Mouse (Mus musculus) intestine, embryonic 16.5 days (tissue): Measurements from ENCODE around the gene Kctd8. TPM values are rescaled to one million over a fixed set of nuclear protein-coding genes. Genes with fewer than 3 reads are reported as not detected.
"Not testable (repeated sequence)": the region's sequence is repeated elsewhere in the genome, so short reads cannot be mapped to it uniquely, and the experiment has no call there.

ENCODE experiments used
- ATAC-seq: fragments of 200-750 bp; cut with Nextera tagmentation; 2 replicates; pipeline ENCODE4 v1.8.0; 2017; ENCODE audit warnings: moderate TSS enrichment, moderate library complexity
- H3K27ac ChIP-seq: fragments of 300-500 bp; sonication (generic); 2 replicates; pipeline ENCODE4 v1.5.1; 2014; ENCODE audit warnings: mild to moderate bottlenecking, low read length
- H3K27me3 ChIP-seq: fragments of 300-500 bp; sonication (generic); replicated peaks from 2 replicates; pipeline ENCODE4 v1.6.1; 2014; ENCODE audit warnings: low read length, control low read depth, mixed read lengths; ENCODE audit not compliant: control insufficient read depth, insufficient read depth
- H3K36me3 ChIP-seq: fragments of 300-500 bp; sonication (generic); 2 replicates; pipeline ENCODE4 v1.6.1; 2014; ENCODE audit warnings: low read length, control low read depth; ENCODE audit not compliant: control insufficient read depth, insufficient read depth
- H3K4me1 ChIP-seq: fragments of 300-500 bp; sonication (generic); 2 replicates; pipeline ENCODE4 v1.6.1; 2014; ENCODE audit warnings: low read length, control low read depth, mixed read lengths; ENCODE audit not compliant: control insufficient read depth, insufficient read depth
- H3K4me2 ChIP-seq: fragments of 300-500 bp; sonication (generic); 2 replicates; pipeline ENCODE4 v1.6.1; 2014; ENCODE audit warnings: low read depth, low read length, control low read depth
- H3K4me3 ChIP-seq: fragments of 300-500 bp; sonication (generic); 2 replicates; pipeline ENCODE4 v1.5.1; 2014; ENCODE audit warnings: mild to moderate bottlenecking, low read length
- H3K9ac ChIP-seq: fragments of 300-500 bp; sonication (generic); 2 replicates; pipeline ENCODE4 v1.6.1; 2014; ENCODE audit warnings: low read depth, low read length
- H3K9me3 ChIP-seq: fragments of 300-500 bp; sonication (generic); 2 replicates; pipeline ENCODE4 v1.6.1; 2016; ENCODE audit warnings: low read length, control low read depth; ENCODE audit not compliant: control insufficient read depth
- WGBS: fragments of 180-500 bp; shearing (Covaris S2); extraction: QIAGEN DNeasy Blood & Tissue Kit; methylation state at CpG from one replicate; pipeline ENCODE4 v1.1.7; 2014; 5-methylcytosine and 5-hydroxymethylcytosine counted together
- polyA plus RNA-seq: library from polyadenylated mRNA; unstranded; fragments of >200 nt; fragmentation: Nextera tagmentation; extraction: Ambion mirVana; gene quantifications from 2 replicates; pipeline ENCODE4 v1.2.1, GENCODE M21; 2015

Gene Kctd8
- polyA plus RNA-seq, 1 experiment from 2014 or later = 0.26 TPM

- no peaks in the 10 kb centered on the region for H3K9me3 ChIP-seq
- no peak overlapping the region for H3K9ac ChIP-seq
- H3K4me1 ChIP-seq = no peaks in the 10 kb centered on the region
- no peak for ATAC-seq
- 80% methylated on average over 7 of the region's 7 CpGs for WGBS
- H3K27ac ChIP-seq = no peak overlapping the region
- H3K27me3 ChIP-seq = no peaks in the 10 kb centered on the region
- H3K4me2 ChIP-seq = no peak overlapping the region
- no peak overlapping the region for H3K4me3 ChIP-seq
- no peaks in the 10 kb centered on the region for H3K36me3 ChIP-seq
Observed at GRCm38 (mm10) chr5:69312611-69313010, 28.9 kb downstream of the Kctd8 start.

GRCm38 (mm10) chr5:69301665-69302064, 39.8 kb downstream of the Kctd8 start:
- Histone ChIP-seq H3K27me3 (no peaks in the 10 kb centered on the region), H3K36me3 (no peaks in the 10 kb centered on the region), H3K4me3 (no peak overlapping the region), H3K4me2 (no peak overlapping the region), H3K4me1 (no peaks in the 10 kb centered on the region), H3K9ac (no peak overlapping the region), H3K27ac (no peak overlapping the region), H3K9me3 (no peaks in the 10 kb centered on the region)
- 21% methylated on average over 1 of the region's 1 CpGs for WGBS
- ATAC-seq = no peak

GRCm38 (mm10) chr5:69292353-69292752, 49.1 kb downstream of the Kctd8 start:
- WGBS = 77% methylated on average over 6 of the region's 6 CpGs

GRCm38 (mm10) chr5:69284359-69284758, 57.1 kb downstream of the Kctd8 start:
- H3K4me3 ChIP-seq = no peak overlapping the region
- no peaks in the 10 kb centered on the region for H3K36me3 ChIP-seq
- H3K27me3 ChIP-seq = no peaks in the 10 kb centered on the region
- no peaks in the 10 kb centered on the region for H3K4me1 ChIP-seq
- ATAC-seq = no peak
- 77% methylated on average over 6 of the region's 6 CpGs for WGBS
- no peaks in the 10 kb centered on the region for H3K9me3 ChIP-seq
- no peak overlapping the region for H3K27ac ChIP-seq
- H3K4me2 ChIP-seq = no peak overlapping the region
- H3K9ac ChIP-seq = no peak overlapping the region

More at GRCm38 (mm10) chr5:69292353-69292752, 49.1 kb downstream of the Kctd8 start:
- Histone ChIP-seq H3K36me3 (no peaks in the 10 kb centered on the region), H3K9ac (no peak overlapping the region), H3K4me1 (no peaks in the 10 kb centered on the region), H3K9me3 (no peaks in the 10 kb centered on the region), H3K27me3 (no peaks in the 10 kb centered on the region), H3K4me2 (no peak overlapping the region), H3K27ac (no peak overlapping the region), H3K4me3 (no peak overlapping the region)
- ATAC-seq = no peak

GRCm38 (mm10) chr5:69252366-69252765, 89.1 kb downstream of the Kctd8 start:
- H3K4me2 ChIP-seq = no peak overlapping the region
- no peak overlapping the region for H3K4me3 ChIP-seq
- no peak overlapping the region for H3K9ac ChIP-seq
- no peaks in the 10 kb centered on the region for H3K4me1 ChIP-seq
- H3K36me3 ChIP-seq = no peaks in the 10 kb centered on the region
- 75% methylated on average over 2 of the region's 2 CpGs for WGBS
- H3K9me3 ChIP-seq = no peaks in the 10 kb centered on the region
- H3K27ac ChIP-seq = no peak overlapping the region
- no peak for ATAC-seq
- no peaks in the 10 kb centered on the region for H3K27me3 ChIP-seq

- no peak overlapping the region for H3K4me3 ChIP-seq
- no peak overlapping the region for H3K4me2 ChIP-seq
- H3K9ac ChIP-seq = no peak overlapping the region
- H3K27ac ChIP-seq = no peak overlapping the region
- no peaks in the 10 kb centered on the region for H3K9me3 ChIP-seq
- no peaks in the 10 kb centered on the region for H3K4me1 ChIP-seq
- no peaks in the 10 kb centered on the region for H3K27me3 ChIP-seq
- 83% methylated on average over 1 of the region's 1 CpGs for WGBS
- no peaks in the 10 kb centered on the region for H3K36me3 ChIP-seq
- no peak for ATAC-seq
Observed at GRCm38 (mm10) chr5:69241931-69242330, 99.5 kb downstream of the Kctd8 start.

- no peaks in the 10 kb centered on the region for H3K4me1 ChIP-seq
- no peak overlapping the region for H3K9ac ChIP-seq
- ATAC-seq = no peak
- no peaks in the 10 kb centered on the region for H3K9me3 ChIP-seq
- H3K4me3 ChIP-seq = no peak overlapping the region
- no peaks in the 10 kb centered on the region for H3K27me3 ChIP-seq
- H3K27ac ChIP-seq = no peak overlapping the region
- no peak overlapping the region for H3K4me2 ChIP-seq
- 68% methylated on average over 4 of the region's 4 CpGs for WGBS
- no peaks in the 10 kb centered on the region for H3K36me3 ChIP-seq
Observed at GRCm38 (mm10) chr5:69233560-69233959, 107.9 kb downstream of the Kctd8 start.

- H3K4me2 ChIP-seq, H3K27me3 ChIP-seq, H3K4me1 ChIP-seq, H3K27ac ChIP-seq, H3K4me3 ChIP-seq, H3K9ac ChIP-seq, H3K36me3 ChIP-seq, ATAC-seq, H3K9me3 ChIP-seq: not testable (repeated sequence)
- WGBS = 96% methylated on average over 1 of the region's 1 CpGs
Observed at GRCm38 (mm10) chr5:69231649-69232048, 109.8 kb downstream of the Kctd8 start.

GRCm38 (mm10) chr5:69227147-69227546, 114.3 kb downstream of the Kctd8 start:
- 71% methylated on average over 2 of the region's 2 CpGs for WGBS
- Histone ChIP-seq H3K4me2 (no peak overlapping the region), H3K36me3 (no peaks in the 10 kb centered on the region), H3K27ac (no peak overlapping the region), H3K9ac (no peak overlapping the region), H3K4me1 (no peaks in the 10 kb centered on the region), H3K9me3 (no peaks in the 10 kb centered on the region), H3K4me3 (no peak overlapping the region), H3K27me3 (no peaks in the 10 kb centered on the region)
- ATAC-seq = no peak

GRCm38 (mm10) chr5:69222608-69223007, 118.9 kb downstream of the Kctd8 start:
- Histone ChIP-seq H3K4me1 (no peaks in the 10 kb centered on the region), H3K9ac (no peak overlapping the region), H3K27ac (no peak overlapping the region), H3K9me3 (no peaks in the 10 kb centered on the region), H3K4me2 (no peak overlapping the region), H3K4me3 (no peak overlapping the region), H3K27me3 (no peaks in the 10 kb centered on the region), H3K36me3 (no peaks in the 10 kb centered on the region)
- 74% methylated on average over 1 of the region's 1 CpGs for WGBS
- ATAC-seq = peak; percentile 69; the same call in 1 of the 2 replicates
